Mouse (Mus musculus): Measurements from ENCODE around the gene Ddx6.
"Not testable (repeated sequence)": the region's sequence is repeated elsewhere in the genome, so short reads cannot be mapped to it uniquely, and the experiment has no call there.

Ddx6 gene

DNA sequence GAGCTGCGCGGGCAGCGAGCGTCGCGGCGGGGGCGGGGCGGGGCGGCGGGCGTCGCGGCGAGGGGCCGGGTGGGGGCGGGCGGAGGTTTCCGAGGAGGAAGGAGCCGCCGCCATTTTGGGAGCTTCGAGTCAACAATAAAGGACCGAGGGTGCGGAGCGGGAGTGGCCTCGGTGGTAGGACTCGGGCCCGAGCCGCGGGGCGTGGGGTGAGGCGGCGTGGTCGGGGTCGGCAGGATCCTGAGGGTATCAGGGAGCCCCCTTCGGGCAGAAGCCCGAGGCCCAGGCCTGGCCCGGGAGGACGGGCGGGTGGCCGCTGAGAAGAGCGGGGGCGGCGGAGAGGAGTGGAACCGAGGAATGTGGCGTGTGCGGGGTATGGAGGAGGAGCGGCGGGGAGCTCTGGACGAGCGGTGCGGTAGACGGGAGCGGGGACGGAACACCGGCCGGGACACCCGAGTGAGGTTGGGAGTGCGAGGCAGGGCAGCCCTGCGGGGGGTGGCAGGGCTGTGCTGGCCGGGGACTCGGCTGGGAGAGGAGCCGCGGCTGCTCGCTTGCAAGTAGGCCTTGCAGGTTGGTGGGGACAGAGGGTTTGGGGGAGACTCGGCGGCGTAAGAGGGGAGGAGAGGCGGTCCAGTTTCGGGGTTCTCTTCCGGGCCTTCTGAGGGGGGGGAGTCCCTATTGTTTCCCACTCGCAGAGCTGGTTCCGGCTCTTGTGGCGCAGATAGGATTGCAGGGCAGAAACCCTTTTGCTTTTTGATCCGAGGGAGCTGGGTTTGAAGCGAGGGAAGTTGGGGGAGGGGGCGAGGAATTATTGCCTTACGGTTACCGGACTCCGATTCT is at the start of gene Ddx6:
Gene Ddx6 (plus strand): TSS at position 114 of the 837 bp plus-strand sequence.
- peak; percentile 71 for DNase-seq

DNA sequence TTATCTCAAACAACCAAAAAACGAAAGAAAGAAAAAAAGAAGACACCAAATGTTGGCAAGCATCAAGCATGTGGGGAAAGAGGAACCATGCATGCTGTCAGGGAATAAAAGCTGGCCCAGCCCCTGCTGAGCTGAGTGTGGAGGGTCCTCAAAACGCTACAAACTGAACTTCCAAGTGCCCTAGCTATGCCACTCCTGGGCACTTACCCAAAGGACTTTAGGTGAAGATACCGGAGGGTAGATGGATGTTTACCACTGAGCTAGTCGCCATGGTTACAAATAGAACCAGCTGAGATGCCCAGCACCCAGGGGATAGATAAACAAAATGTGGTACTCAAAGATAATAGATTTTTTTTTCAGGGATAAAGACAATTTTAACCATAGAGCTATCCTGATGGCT is 43.1 kb upstream of the Ddx6 start, which contains the start of gene Cxcr5:
Gene Cxcr5 (minus strand): TSS at position 281 of the 400 bp plus-strand sequence.
- no peak for DNase-seq

DNA sequence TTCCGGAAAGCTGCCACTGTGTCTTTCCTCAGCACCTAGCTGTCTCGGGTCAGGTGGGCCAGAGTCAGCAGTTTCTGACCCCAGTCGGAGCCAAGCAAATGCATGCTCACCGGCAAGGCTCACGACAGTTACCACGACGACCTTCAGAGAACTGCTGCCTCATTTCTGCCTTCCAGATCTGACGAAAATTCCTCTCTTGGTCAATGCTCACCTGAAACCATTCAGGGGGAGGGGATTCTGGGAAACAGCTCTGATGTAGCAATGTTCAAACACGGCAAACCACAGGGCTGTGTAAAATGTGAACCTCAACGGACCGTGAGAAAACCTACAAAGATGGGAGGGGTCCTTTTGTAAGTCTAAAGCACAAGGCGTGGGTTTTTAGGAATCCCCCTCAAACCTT is 41.8 kb upstream of the Ddx6 start:
- no peak for DNase-seq

DNA sequence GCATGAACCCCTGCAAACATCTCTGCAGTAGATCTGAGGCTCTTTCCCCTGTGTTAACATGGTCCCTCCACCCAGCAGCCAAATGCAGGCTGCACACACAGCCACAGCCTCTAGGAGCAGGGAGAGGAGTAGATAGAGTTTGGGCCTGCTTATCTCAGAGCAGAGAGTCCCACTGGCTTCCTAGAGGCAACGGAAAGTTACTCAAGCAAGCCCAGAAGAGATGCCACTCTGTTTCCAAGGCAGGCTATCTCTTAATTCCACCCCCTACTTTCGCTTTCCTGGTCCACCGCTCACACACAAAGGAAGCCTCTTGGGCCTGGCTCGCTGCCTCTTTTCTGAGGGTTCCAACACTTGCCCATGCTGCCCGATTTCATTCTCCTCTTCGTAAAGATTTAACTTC is 39.3 kb upstream of the Ddx6 start:
- no peak for DNase-seq

DNA sequence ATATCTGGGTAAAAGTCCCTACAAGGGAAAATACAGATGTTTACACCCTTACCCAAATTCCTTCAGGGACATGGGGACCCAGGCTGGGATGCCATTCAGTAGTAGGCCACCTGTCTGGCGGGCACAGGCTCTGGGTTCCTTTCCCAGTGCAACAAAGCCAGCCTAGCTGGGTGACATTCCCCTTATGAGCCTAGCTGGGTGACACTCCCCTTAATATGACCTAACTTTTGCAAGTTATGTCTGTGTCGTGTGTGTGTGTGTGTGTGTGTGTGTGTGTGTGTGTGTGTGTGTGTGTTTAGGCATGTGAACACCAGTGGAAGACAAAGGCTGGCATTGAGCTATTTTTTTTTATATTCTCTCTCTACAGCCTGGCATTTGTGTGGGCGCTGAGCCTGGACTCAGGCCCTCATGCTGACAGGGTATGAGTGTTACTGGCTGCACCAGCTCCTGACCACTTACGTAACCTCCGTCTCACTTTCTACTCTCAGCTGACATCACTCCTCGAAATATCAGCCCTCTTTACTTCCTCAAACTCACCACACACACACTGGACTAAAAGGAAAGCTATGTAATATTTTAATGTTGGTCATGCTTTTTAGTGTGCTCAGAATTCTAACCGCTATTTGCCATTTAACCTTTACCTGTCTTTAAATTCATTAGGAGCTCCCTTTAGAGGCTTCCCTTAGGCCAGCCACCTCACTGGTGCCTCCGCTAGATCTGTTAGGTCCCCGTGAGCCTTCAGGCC is 37.2 kb upstream of the Ddx6 start:
- no peak for DNase-seq

DNA sequence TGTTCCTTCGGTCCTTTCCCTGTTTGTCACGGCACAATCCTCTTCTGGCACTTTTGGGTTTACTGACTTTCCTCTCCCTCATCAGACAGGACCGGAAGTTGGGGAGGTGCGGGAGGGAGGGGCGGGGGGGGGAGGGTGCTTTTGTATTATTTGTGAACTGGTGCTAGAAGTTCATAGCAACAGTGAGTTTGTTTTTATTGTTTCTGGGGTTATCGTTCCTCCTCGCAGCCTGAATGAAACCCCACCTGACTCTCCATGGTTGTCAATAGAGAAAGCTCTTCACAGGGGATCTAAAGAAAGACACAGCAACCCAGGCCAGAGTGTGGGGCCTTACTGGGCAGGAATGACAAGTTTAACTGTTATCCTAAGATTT is 36.6 kb upstream of the Ddx6 start:
- DNase-seq = no peak

DNA sequence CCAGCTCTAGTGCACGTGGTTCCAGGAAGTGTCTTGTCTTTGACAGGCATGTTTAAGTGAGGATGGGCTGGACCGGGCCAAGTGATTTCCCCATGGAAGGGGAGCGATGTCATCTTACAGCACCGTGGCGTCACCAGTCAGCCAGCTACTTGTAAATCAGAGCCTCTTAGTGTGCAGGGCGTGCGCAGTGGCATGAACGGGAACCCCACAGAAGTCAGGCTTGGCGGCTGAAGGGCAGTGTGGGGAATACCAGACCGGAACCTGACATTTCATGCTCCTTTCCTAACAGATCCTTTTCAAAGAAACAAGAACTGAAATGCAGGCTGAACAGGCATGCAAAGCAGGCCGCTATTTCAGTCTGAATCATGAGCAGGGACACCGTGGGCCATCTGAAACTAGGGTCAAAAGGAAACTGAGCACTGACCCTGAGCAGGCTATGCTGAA is 33.7 kb upstream of the Ddx6 start:
- no peak for DNase-seq

DNA sequence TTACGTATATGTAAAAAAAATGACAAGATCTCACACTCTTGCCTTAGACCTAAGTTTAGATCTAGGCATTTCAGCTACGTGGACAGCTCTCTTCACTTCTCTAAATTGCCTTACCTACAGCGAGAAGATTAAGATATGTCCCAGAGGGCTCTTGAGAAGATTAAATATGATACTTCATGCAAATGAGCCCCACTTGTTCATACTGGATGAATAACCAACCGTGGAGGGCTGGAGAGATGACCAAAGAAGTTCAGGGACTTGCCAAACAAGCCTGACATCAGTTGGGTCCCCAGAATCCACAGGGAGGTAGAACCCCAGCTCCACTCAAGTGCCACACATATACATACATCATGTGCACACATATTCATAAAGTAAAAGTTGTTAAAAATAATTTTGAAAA is 31.4 kb upstream of the Ddx6 start:
- DNase-seq = no peak

DNA sequence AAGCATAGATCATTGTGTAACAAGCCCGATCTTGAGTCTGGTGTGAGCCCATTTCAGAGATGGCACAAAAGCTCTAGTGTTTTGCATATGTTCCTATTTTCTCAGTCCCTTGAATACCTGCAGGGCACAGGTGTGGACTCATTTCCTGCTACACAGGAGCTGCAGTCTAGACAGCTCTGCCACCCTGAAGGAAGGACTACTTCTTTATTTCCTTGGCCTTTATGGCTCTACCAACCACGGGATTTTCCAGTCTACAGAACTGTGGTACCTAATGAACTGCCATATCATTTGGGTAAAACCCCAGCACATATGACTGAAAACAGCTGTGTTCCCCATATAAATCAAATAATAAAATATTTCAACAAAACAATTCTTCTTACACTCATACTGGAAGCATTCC is 29.6 kb upstream of the Ddx6 start:
- DNase-seq = no peak

DNA sequence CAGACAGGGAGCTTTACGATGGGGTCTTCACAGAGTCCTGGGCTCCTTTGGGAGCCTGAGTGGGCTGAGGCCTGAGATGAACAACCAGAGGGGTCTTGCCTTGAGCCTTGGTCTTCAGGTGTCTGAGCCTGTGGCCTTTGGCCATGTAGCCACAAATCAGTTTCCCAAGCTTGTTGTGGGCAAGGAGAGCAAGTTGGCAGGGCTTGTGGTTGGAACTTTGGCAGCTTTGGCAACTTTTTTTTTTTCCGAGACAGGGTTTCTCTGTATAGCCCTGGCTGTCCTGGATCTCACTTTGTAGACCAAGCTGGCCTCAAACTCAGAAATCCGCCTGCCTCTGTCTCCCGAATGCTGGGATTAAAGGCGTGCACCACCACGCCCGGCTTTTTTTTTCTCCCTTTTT is 28.6 kb upstream of the Ddx6 start:
- not testable (repeated sequence) for DNase-seq

DNA sequence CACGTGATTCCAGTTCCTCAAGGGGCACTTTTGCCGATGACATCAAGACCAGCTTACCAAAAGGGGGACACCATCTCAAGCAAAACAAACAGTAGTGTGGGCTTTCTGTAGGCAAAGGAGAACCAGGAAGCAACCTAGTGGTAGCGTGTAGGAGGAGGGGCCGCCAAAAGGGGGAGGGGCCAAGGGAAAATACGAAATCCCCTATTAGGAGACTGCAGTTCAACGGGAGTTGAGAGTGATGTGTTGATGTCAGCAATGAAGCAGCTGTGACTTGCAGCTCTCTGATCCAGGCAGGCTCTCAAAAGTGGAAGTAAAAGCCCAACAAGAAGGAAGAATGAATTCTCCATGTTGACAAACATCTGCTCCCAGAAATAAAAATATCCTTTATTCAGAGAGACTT is 25.3 kb upstream of the Ddx6 start:
- no peak for DNase-seq

DNA sequence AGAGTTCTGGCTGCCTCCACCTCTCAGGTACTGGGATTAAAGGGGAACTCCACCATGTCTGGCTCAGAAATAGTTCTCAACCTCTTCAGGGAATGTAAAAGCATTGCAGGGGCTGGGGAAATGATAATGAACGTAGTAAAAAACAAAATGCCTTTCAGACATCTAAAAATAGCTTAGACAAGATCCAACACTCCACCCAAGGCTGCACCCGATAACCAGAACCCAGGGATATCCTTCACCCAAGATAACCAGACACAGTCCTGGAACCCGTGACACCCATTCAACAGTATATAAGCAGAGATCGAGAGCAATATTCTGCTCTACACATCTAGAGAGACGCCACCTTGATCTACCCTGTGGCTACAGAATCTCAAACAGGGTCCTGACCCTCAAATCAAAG is 24.6 kb upstream of the Ddx6 start:
- no peak for DNase-seq

DNA sequence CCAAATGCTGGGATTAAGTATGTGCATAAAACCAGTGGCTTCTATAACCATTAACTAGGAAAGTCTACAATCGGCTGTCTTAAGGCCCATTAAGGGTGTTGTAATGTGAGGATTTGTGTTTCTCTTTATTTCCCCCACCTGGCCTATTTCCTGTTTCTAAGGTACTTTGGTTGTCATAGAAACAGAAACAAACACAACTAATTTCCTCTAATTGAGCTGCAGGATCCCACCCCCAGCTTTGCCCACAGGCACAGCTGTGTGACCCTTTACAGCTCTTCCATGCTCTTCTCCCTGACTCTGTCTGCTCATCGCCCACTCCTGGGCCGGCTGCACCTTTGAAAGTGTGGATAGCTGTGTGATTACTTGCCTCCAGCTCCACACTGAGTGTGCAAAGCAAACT is 23.3 kb upstream of the Ddx6 start:
- DNase-seq = no peak

DNA sequence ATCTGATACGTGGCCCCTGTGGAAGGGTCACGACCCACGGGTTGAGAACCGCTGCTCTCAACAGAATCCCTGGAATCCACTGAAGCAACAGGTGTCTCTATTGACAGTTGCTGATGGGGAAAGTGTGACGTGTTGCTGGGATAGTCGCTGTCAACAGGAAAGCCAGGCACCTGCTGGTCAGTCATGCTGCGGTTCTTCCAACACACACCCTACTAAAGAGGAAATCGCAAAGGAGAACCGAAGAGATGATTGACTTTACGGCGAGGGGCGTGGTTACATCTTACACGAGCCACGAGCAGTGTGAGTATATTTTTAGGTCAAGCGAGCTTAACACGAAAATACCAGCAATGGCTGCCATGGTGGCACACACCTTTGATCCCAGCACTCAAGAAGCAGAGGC is 22.3 kb upstream of the Ddx6 start:
- DNase-seq = no peak

DNA sequence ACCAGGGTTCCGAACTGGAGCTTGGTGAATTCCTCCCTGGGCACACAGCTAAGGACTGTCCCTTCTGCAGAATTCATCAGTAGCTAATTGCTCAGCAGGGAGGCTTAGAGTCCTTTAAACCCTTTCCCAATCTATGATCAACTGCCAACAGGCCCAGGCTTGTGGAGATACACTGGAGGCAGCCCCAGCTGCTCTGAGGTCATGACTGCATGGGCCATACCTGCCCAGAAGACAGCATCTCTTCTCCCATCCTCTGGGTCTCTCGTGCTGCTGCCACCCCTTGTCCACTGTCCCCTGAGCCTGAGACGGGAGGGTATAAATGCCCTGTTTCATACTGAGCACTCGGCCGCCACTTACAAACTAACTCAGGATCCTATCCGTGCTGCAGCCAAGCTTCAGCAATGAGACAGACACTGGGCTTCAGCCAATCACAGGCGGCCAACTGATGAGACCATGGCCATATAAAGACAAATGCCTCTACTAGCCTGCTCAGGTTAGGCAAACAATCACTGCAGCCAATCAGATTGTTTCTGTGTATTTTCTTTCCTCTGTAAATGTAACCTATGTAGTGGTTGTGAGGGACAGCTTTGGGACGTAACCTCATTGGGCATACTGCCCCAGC is 17.9 kb upstream of the Ddx6 start:
- DNase-seq = no peak

DNA sequence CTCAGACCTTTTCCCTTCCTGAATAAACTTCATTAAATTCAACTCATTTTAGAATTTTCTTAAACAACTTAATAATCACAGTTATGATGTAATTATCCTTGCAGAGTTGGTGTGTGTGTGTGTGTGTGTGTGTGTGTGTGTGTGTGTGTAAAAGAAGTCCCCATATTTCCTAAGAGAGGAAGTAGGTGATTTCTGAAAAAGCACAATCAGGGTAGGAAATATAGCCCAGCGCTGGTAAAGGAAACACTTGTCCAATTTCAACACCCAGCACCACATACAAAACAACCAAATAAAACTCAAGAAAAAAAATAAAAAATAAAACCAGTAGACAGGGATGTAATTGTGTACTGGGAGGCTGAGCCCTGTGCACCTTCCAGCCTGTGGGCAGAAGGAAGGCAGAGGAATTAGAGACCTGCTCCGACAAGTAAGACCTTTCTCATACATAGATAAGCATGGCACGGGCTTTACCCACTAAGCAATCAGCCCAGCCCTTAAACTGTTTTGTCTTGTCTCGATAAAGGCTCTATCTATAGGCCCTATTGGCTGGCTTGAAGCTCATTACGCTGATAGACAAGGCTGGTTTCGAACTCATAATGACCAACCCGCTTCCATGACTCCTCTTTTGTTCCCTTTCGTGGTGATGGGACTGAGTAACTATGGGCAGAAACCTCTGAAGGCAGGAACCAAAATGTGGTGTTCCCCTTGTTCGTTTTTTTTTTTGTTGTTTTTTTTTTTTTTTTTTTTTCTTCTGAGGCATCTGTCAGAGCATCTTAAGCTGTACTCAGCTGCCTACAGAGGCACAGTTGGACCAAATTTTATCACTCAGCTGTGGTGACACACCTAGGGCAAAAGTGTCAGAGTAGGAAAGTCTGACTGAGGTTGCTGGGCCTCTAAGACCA is 17.2 kb upstream of the Ddx6 start:
- no peak for DNase-seq

DNA sequence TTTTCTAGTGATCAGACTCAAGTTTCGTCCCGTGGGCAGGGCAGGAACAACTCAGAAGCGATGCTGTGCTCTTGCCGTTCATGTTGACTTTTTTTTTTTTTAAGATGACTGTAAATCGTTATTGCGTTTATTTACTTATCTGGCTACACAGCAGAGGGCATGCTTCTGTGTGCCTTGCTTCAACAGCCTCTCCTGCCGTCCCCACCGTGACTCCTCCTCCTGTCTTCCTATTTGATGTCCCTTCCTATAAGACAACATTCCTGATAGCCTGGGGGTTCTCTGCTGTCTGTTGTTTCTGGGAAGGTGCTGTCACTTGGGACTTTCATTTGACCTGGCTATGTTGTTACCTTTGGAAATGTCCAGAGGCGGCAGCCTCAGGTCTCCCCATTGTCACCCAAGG is 16.1 kb upstream of the Ddx6 start:
- DNase-seq = no peak

DNA sequence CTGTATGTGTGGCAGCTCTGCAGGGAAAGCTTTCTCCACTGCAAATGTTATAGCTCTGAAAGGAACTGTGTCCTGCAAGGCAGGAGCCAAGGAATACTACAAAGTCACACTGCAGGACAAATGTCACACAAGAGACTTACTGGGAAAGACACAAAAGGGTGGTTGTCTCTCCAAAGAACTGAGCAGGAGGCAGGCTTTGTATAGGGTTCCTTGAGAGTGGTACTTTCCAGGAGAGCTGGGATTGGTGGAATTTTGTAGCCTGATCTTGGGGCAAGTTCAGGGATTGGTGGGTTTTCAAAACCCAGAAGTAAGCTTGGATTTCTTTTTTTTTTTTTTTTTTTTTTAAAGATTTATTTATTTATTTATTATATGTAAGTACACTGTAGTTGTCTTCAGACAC is 15.6 kb upstream of the Ddx6 start:
- DNase-seq = no peak

DNA sequence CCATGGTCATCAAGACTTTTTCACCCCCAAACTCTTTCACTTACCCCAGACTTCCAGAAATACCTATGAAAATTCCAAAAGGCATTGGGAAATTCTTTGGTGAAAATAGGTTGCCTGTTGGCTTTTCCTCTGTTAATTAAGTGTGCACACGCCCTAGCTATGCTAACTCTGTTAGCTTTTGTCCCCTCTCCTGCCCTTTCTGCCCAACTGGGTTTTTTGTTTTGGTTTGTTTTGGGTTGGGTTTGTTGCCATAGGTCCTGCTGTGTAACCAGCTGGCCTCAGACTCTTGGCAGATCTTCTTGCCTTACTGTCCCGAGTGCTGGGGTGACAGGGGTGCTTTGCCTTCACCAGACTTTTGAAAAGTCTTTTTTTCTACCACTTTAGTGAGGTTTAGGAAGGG is 13.7 kb upstream of the Ddx6 start:
- no peak for DNase-seq

DNA sequence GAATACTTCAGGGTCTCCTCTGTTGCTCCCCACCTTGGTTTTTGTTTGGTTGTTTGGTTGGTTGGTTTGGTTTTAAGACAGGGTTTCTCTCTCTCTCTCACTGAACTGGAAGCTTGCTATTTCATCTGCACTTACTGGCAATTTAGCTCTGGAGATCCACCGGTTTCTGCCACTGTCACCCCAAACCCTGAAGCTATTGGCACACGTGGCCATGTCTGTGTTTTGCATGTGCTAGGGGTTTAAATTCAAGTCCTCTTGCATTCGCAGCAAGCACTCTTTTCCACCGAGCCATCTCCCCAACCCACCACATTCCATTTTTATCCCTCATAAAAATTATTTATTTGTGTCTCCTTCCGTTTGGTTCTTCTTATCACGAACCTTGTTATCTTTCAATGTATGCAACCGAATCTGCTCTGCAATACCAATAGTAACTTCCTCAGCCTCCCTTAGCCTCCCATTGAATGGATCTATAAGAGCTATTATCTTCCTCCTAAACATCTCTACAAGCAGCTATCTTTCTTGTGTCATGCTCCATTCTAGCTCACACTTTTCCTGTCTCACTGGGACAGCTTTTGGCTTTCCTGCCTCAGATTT is 13.0 kb upstream of the Ddx6 start:
- no peak for DNase-seq

DNA sequence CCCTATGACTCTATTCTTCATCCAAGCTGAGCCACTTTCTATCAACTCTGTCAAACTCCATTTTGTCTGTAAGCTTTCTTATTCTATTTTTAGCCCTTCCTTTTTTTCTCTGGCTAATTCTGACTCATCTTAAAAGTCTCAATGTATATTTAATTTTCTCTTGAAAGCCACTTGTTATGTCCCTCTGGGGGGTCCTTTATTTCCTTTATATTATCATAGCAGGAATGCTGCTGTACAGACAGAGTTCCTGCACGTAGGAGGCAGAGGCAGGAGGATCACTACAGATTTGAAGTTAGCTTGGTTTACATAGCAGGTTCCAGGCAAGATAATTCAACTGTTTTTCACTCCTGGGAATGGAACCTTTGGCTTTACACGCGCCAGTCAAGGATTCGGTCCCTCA is 11.5 kb upstream of the Ddx6 start:
- no peak for DNase-seq

DNA sequence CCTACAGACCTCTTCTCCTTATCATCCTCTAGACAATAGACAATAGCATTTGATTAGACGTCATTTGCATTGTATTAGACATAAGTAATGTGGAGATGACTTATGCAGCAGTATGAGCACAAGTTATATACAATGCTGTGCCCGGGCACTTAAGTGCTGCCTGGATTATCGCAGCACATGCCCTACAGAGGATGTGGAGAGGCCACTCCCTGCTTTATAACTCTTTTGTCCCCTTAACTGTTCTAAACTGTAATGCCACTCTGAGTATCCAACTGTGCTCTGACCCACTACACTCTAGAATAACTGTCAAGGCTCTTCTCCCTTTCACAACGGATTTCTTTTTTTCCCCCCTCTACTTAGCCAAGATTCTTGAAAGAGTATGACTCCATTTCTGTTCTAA is 10.8 kb upstream of the Ddx6 start:
- DNase-seq = no peak
